Mouse (Mus musculus): ENCODE results near the gene Zfp426. TPM values are rescaled to one million over a fixed set of nuclear protein-coding genes. Genes with fewer than 3 reads are reported as not detected.

Zfp426 gene
- polyA plus RNA-seq, 1 experiment from 2014 or later: 19.2 TPM

DNA sequence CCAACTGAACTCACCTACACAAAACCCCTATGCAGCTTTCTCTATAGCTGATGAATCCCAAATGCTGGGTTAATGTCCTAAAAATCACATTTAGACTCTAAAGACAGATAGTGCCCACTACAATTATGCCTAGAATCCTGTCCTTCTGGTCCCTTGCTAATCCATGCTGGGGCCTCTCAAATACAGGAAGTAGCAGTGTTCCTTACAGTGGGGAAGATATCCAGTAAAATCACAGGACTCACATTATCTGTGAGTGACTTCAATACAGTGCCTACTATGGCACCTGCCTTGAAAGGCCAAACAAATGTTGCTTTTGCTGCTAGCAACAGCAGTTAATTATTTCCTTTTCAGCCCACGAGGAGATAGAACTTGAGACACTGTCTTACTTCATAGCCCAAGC is 17.8 kb upstream of the Zfp426 start:
- Histone ChIP-seq H3K4me1 (no peaks in the 10 kb centered on the region), H3K4me2 (no peak overlapping the region), H3K36me3 (peaks cover 11% of the 10 kb centered on the region; the same call in 1 of the 2 replicates), H3K9ac (no peak overlapping the region), H3K4me3 (replicated peaks) (no peak overlapping the region), H3K9me3 (no peaks in the 10 kb centered on the region), H3K27ac (no peak overlapping the region), H3K27me3 (replicated peaks) (no peaks in the 10 kb centered on the region)
- WGBS: 56% methylated on average over 1 of the region's 1 CpGs
- ATAC-seq (ENCODE audit: insufficient read depth, low FRiP score, low read depth): no peak

DNA sequence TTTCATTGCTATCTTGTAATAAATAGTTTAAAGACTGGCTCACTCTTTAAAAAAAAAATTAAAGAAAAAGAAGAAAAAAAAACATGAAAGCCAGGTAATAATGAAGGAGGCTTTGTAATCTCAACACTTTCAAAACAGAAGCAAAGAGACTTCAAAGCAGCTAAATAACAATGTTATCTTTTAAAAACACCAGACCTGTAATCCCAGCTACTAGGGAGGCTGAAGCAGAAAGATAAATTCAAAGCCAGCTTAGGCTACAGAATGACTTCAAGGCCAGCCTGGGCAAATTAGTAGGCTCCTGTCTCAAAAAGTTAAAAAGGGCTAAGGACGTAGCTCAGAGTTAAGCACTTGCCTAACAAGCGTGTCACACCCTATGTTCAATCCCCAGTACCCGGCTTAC is 17.1 kb upstream of the Zfp426 start:
- WGBS: 75% methylated on average over 3 of the region's 3 CpGs
- H3K9ac ChIP-seq: no peak overlapping the region
- no peak for ATAC-seq (ENCODE audit: insufficient read depth, low FRiP score, low read depth)

DNA sequence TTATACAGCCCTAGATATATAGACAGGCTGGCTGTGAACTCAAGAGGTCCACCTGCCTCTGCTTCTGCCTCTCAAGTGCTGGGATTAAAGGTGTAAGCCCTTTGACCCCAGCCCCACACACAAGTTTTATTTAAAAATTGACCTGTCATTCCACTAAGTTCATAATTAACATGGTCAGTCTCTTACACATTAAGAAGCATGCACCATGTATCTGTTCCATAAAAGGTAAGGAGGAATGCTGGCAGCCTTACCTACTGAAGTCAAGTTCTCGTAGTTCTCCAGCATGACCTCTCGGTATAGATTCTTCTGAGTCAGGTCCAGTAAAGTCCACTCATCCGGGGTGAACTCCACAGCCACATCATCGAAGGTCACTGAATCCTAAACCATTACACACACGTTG is 12.3 kb upstream of the Zfp426 start:
- H3K4me1 ChIP-seq: no peaks in the 10 kb centered on the region
- no peak overlapping the region for H3K4me3 ChIP-seq (replicated peaks)
- H3K27ac ChIP-seq: no peak overlapping the region
- H3K9ac ChIP-seq: no peak overlapping the region
- no peak overlapping the region for H3K4me2 ChIP-seq
- no peaks in the 10 kb centered on the region for H3K9me3 ChIP-seq
- H3K36me3 ChIP-seq: peaks cover 52% of the 10 kb centered on the region
- no peak for ATAC-seq (ENCODE audit: insufficient read depth, low FRiP score, low read depth)
- no peaks in the 10 kb centered on the region for H3K27me3 ChIP-seq (replicated peaks)
- 88% methylated on average over 5 of the region's 5 CpGs for WGBS

More for the DNA sequence above, 17.1 kb upstream of the Zfp426 start:
- H3K27ac ChIP-seq: no peak overlapping the region
- H3K9me3 ChIP-seq: no peaks in the 10 kb centered on the region
- no peak overlapping the region for H3K4me2 ChIP-seq
- no peak overlapping the region for H3K4me3 ChIP-seq (replicated peaks)
- H3K4me1 ChIP-seq: no peaks in the 10 kb centered on the region
- no peaks in the 10 kb centered on the region for H3K27me3 ChIP-seq (replicated peaks)
- H3K36me3 ChIP-seq: peaks cover 18% of the 10 kb centered on the region

DNA sequence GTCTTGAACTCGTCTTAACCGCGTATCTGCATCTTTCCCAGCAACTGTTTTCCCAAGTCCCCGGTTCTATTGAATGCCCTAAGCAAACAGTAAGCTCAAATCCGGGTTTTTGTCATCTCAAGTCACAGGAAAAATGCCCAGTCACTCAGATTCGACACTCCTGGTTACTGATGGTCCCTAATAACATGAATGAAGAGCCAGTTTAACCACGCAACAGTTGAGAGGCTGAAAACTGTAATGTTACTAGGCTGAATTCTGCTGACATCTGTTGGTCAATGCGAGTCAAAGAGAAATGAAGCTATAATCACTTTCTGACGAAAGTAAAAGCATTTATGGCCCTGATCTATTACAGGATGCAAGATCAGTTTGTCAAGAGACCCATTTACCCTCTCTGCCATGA is 735 bp upstream of the Zfp426 start:
- no peak for ATAC-seq (ENCODE audit: insufficient read depth, low FRiP score, low read depth)
- Histone ChIP-seq H3K9ac (peak overlapping the region; percentile 60; the same call in 1 of the 2 replicates), H3K4me2 (peak overlapping the region; percentile 60), H3K36me3 (peaks cover 8% of the 10 kb centered on the region; the same call in 1 of the 2 replicates), H3K9me3 (no peaks in the 10 kb centered on the region), H3K27me3 (replicated peaks) (no peaks in the 10 kb centered on the region), H3K4me1 (no peaks in the 10 kb centered on the region), H3K27ac (peak overlapping the region; percentile 97), H3K4me3 (replicated peaks) (peak overlapping the region; percentile 69)
- WGBS: 4% methylated on average over 9 of the region's 9 CpGs

DNA sequence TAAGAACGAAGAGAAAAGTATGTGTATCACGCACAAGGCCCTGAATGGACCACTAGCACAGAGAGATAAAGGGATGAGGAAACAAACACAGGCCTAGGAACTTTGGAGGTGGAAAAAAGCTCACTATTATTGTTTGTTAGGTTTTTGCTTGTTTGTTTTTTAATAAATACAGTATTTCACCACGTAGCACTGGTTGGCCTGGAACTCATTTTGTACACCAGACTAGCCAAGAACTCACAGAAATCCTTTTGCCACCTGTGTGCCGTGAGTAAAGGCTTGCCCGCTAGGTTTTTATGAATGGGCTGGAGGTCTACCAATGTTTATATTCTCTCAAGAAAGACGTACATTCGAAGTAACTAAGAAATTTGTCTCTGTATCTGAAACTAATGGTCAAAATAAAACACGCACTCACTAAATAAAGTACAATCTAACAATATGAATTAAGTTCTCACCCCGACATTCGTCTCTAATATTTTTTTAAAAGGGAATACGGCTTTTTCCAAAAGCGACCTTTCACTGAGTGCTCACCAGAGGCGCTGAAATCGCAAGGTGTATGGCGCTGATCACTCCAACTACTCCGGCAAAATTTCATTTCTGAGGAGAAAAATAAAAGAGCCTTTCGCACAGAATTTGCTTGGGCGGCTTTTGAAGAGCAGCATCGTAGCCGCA is 554 bp downstream of the Zfp426 start:
- Histone ChIP-seq H3K27ac (peak overlapping the region; percentile 97), H3K4me1 (no peaks in the 10 kb centered on the region), H3K27me3 (replicated peaks) (no peaks in the 10 kb centered on the region), H3K9ac (peak overlapping the region; percentile 60), H3K36me3 (0 out of 2 replicates have a peak, but pooled peaks cover 8% of the 10 kb centered on the region), H3K4me3 (replicated peaks) (peak overlapping the region; percentile 69), H3K4me2 (peak overlapping the region; percentile 60), H3K9me3 (no peaks in the 10 kb centered on the region)
- no peak for ATAC-seq (ENCODE audit: insufficient read depth, low FRiP score, low read depth)
- WGBS: 6% methylated on average over 20 of the region's 20 CpGs

DNA sequence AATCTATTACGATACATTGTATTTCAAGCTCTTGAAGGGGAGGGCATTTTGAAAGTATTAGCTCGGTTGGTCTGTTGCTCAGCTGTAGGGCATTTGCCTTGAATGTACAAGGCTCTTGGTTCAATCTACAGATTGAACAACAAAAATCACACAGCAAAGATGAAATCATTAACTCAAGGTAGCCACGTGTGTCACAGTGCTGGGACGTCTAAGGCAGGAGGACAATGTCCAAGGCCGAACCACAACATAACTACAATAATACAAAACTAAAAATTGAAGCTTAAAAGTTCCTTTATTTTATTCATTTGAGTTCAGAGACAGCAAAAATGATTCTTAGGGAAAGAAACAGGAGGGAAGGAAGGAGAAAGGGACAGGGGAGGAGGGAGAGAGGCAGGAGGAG is 3.0 kb downstream of the Zfp426 start:
- H3K9ac ChIP-seq: no peak overlapping the region
- H3K9me3 ChIP-seq: no peaks in the 10 kb centered on the region
- no peaks in the 10 kb centered on the region for H3K4me1 ChIP-seq
- no peak for ATAC-seq (ENCODE audit: insufficient read depth, low FRiP score, low read depth)
- no peaks in the 10 kb centered on the region for H3K27me3 ChIP-seq (replicated peaks)
- no peak overlapping the region for H3K4me2 ChIP-seq
- H3K4me3 ChIP-seq (replicated peaks): no peak overlapping the region
- 84% methylated on average over 5 of the region's 5 CpGs for WGBS
- no peak overlapping the region for H3K27ac ChIP-seq
- H3K36me3 ChIP-seq: peaks cover 8% of the 10 kb centered on the region; the same call in 1 of the 2 replicates

DNA sequence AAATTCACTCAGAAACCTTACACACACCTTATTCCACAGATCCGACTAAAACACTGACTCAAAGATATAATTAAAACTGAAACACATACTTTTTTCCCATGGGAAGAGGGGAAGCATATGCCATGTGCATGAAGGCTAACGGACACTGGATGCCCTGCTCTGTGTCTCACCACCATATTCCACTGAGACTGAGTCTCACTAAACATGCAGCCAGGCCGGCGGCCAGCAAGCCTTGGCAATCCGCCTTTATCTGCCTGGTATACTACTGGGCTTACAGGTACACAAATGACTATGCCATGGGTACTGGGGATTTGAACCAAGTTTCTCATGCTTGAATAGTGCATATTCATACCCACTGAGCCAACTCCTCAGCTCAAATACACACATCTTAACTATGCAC is 13.2 kb downstream of the Zfp426 start:
- H3K27me3 ChIP-seq (replicated peaks): no peaks in the 10 kb centered on the region
- no peak overlapping the region for H3K27ac ChIP-seq
- no peaks in the 10 kb centered on the region for H3K4me1 ChIP-seq
- no peak for ATAC-seq (ENCODE audit: insufficient read depth, low FRiP score, low read depth)
- peaks cover 31% of the 10 kb centered on the region for H3K36me3 ChIP-seq
- H3K9me3 ChIP-seq: no peaks in the 10 kb centered on the region
- no peak overlapping the region for H3K9ac ChIP-seq
- H3K4me3 ChIP-seq (replicated peaks): no peak overlapping the region
- 96% methylated on average over 5 of the region's 5 CpGs for WGBS
- H3K4me2 ChIP-seq: no peak overlapping the region

DNA sequence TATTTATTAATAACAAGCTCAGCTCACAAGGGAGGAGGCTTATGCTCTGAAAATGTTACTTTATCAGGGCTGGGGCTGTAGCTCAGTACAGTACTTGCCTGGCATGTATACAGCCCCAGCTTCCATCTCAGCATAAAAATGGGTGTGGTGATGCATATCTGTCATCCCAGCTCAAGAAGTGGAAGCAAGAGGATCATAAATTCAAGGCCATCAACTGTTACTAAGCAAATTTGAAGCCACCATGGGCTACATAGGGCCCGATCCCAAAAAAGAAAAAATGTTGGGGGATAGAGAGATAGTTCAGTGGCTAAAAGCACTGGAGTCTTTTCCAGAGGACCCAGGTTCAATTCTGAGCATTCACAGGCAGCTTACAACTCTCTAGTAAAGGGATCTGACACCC is 15.9 kb downstream of the Zfp426 start:
- 86% methylated on average over 1 of the region's 1 CpGs for WGBS
- no peak overlapping the region for H3K4me3 ChIP-seq (replicated peaks)
- H3K9me3 ChIP-seq: no peaks in the 10 kb centered on the region
- no peak overlapping the region for H3K4me2 ChIP-seq
- no peaks in the 10 kb centered on the region for H3K4me1 ChIP-seq
- ATAC-seq (ENCODE audit: insufficient read depth, low FRiP score, low read depth): no peak
- H3K36me3 ChIP-seq: peaks cover 37% of the 10 kb centered on the region
- H3K9ac ChIP-seq: no peak overlapping the region
- no peak overlapping the region for H3K27ac ChIP-seq
- H3K27me3 ChIP-seq (replicated peaks): no peaks in the 10 kb centered on the region

DNA sequence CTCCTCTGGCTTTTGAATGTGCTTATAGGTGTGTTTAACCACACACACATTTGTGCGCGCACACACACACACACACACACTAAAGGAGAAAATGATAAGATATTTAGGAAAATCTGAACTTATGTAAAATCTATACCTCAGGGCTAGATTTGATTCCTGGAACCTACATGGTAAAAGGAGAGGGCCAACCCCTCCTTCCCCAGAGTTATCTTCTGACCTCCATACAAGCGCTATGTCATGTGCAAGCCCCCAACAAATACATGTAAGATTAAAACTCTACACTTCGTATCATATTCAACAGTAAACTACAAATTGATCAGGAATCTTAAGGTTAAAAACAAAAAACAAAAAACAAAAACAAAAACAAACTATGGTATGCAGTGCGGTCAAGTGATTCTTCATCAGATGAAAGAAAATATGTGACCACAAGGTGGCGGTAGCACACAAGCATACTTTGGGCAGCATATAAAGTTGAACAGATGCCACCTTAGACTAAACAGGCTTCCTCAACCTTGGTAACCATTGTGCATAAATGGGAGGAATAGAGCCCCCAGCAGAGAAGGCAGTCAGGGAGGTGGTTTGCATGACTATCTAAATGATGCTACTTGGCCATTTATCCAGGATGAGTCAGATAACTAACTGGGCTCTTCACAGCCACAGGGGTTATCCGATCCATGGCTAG is 25.6 kb downstream of the Zfp426 start:
- Histone ChIP-seq H3K27ac (no peak overlapping the region), H3K4me3 (replicated peaks) (no peak overlapping the region), H3K36me3 (peaks cover 30% of the 10 kb centered on the region), H3K4me1 (no peaks in the 10 kb centered on the region), H3K4me2 (no peak overlapping the region), H3K9ac (no peak overlapping the region), H3K9me3 (peaks cover 6% of the 10 kb centered on the region; the same call in 1 of the 2 replicates), H3K27me3 (replicated peaks) (no peaks in the 10 kb centered on the region)
- no peak; the same call in 1 of the 2 replicates for ATAC-seq (ENCODE audit: insufficient read depth, low FRiP score, low read depth)
- 56% methylated on average over 7 of the region's 7 CpGs for WGBS

DNA sequence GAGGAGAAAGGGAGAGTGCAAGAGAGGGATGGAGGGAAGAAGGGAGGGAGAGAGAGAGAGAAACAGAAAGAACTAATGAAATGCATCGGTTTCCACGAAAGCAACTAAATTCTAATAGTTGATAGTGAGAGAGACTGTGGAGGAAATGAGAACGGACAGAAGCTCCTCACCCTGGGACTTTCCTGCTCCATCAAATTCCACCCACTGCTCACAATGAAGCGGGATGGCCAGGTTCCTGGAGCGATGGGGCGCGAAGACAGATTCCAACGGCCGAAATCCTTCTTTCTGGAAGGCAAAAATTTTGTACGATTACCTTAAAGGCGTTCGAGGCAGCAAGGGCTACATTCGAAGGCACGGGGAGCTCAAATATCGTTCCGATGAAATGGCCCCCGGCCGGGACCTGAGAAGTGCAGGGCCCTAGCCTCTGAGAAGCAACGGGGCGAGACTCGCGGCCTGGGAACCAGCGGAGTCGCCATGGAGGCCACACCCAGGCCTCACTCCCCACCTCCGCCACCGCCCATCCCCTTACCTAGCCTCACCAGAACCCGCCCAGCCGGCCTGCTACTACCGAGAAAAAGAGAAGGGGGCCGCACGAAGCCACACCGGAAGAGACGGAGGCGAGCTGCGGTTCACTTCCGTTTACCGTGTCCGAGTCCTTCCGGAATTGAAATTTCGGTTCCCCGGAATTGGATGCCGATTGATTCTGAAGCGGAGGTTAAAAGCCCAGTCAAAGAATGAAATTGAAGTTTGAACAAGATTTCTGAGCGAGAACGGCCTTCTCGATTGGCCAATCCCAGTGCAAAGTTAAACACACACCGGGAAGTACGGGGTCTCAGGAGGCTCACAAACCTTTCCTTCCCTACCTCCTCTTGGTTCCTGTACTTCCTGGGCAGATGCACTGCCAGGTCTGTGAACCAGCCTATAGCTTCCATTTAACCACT is 32.9 kb downstream of the Zfp426 start, which contains the start of gene Zfp26:
Gene Zfp26 (minus strand): TSS at position 786 of the 941 bp plus-strand sequence.
- ATAC-seq (ENCODE audit: insufficient read depth, low FRiP score, low read depth): peak; percentile 94

DNA sequence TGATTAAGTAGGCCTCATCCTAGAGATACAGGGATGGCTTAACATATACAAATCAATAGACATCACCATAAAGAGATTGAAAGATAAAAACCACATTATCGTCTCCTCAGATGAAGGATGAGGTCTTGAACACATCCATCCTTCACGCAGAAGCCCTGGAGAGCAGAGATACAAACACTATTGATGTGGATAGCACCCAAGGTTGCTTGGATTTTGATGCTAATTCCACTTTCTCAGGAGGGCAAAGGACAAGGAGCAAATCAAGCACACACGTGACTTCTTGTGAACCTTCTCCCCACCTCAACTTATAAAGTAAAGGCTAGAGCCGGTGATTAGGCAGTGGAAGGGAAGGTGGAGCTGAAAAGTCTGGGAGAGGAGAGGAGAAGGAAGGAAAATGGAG is 38.9 kb downstream of the Zfp426 start:
- H3K36me3 ChIP-seq: peaks cover 17% of the 10 kb centered on the region
- no peak for ATAC-seq (ENCODE audit: insufficient read depth, low FRiP score, low read depth)
- H3K27ac ChIP-seq: no peak overlapping the region
- H3K4me2 ChIP-seq: no peak overlapping the region
- no peaks in the 10 kb centered on the region for H3K9me3 ChIP-seq
- H3K4me3 ChIP-seq (replicated peaks): no peak overlapping the region
- no peak overlapping the region for H3K9ac ChIP-seq
- no peaks in the 10 kb centered on the region for H3K27me3 ChIP-seq (replicated peaks)
- H3K4me1 ChIP-seq: no peaks in the 10 kb centered on the region
- WGBS: 91% methylated on average over 4 of the region's 4 CpGs

More for the DNA sequence above, 32.9 kb downstream of the Zfp426 start, which contains the start of gene Zfp26:
- no peaks in the 10 kb centered on the region for H3K27me3 ChIP-seq (replicated peaks)
- H3K27ac ChIP-seq: peak within 1 kb of the TSS; percentile 94
- peaks cover 5% of the 10 kb centered on the region; the same call in 1 of the 2 replicates for H3K36me3 ChIP-seq
- H3K4me2 ChIP-seq: peak within 1 kb of the TSS; percentile 70
- H3K4me3 ChIP-seq (replicated peaks): peak within 1 kb of the TSS; percentile 81
- H3K4me1 ChIP-seq: no peaks in the 10 kb centered on the region
- peak within 1 kb of the TSS; percentile 83 for H3K9ac ChIP-seq
- WGBS: under 1% methylated on average over 48 of the region's 48 CpGs
- H3K9me3 ChIP-seq: no peaks in the 10 kb centered on the region
